Mouse (Mus musculus) heart, postnatal 0 days (tissue): ENCODE results near the gene Gm7879. TPM values are rescaled to one million over a fixed set of nuclear protein-coding genes. Genes with fewer than 3 reads are reported as not detected.

Experiments
- ATAC-seq: fragments of 200-750 bp; cut with Nextera tagmentation; 2 replicates; pipeline ENCODE4 v1.8.0; 2017; ENCODE audit warnings: low read depth, moderate number of reproducible peaks, moderate library complexity; ENCODE audit not compliant: insufficient read depth
- DNase-seq: peaks from one replicate; pipeline ENCODE4 v3.0.0-alpha.2; 2016; ENCODE audit warnings: low spot score
- H3K27ac ChIP-seq: fragments of 300-500 bp; sonication (generic); 2 replicates; pipeline ENCODE4 v1.5.1; 2014; ENCODE audit warnings: low read depth, mild to moderate bottlenecking
- H3K27me3 ChIP-seq: fragments of 300-500 bp; sonication (generic); 2 replicates; pipeline ENCODE4 v1.6.1; 2014; ENCODE audit warnings: low read length, mixed read lengths; ENCODE audit not compliant: control insufficient read depth, insufficient read depth
- H3K36me3 ChIP-seq: fragments of 300-500 bp; sonication (generic); replicated peaks from 2 replicates; pipeline ENCODE4 v1.6.1; 2014; ENCODE audit warnings: low read length, mixed read lengths; ENCODE audit not compliant: control insufficient read depth, insufficient read depth
- H3K4me1 ChIP-seq: fragments of 300-500 bp; sonication (generic); 2 replicates; pipeline ENCODE4 v1.6.1; 2014; ENCODE audit warnings: antibody characterized with exemption; ENCODE audit not compliant: control insufficient read depth, insufficient read depth
- H3K4me2 ChIP-seq: fragments of 300-500 bp; sonication (generic); 2 replicates; pipeline ENCODE4 v1.6.1; 2014; ENCODE audit warnings: low read depth, mild to moderate bottlenecking, low read length, moderate library complexity
- H3K4me3 ChIP-seq: fragments of 300-500 bp; sonication (generic); 2 replicates; pipeline ENCODE4 v1.5.1; 2014; ENCODE audit warnings: low read depth, low read length
- H3K9ac ChIP-seq: fragments of 300-500 bp; sonication (generic); replicated peaks from 2 replicates; pipeline ENCODE4 v1.6.1; 2014; ENCODE audit warnings: low read depth, low read length, mixed read lengths
- H3K9me3 ChIP-seq: fragments of 300-500 bp; sonication (generic); replicated peaks from 2 replicates; pipeline ENCODE4 v1.6.1; 2016; ENCODE audit warnings: low read length; ENCODE audit not compliant: control insufficient read depth
- CTCF ChIP-seq: IDR thresholded peaks from 2 replicates; pipeline ENCODE4 v1.5.1; 2016; ENCODE audit warnings: antibody characterized with exemption, control low read depth, low read depth
- EP300 ChIP-seq: IDR thresholded peaks from 2 replicates; pipeline ENCODE4 v1.6.1; 2016; ENCODE audit warnings: antibody characterized with exemption, low read depth
- WGBS: fragments of 180-500 bp; shearing (Covaris S2); extraction: QIAGEN DNeasy Blood & Tissue Kit; methylation state at CpG from one replicate; pipeline ENCODE4 v1.1.7; 2014; 5-methylcytosine and 5-hydroxymethylcytosine counted together
- polyA plus RNA-seq: library from polyadenylated mRNA; unstranded; fragments of >200 nt; fragmentation: Nextera tagmentation; extraction: Ambion mirVana; gene quantifications from 2 replicates; pipeline ENCODE4 v1.2.1, GENCODE M21; 2015
- total RNA-seq: library from RNA; depleted of rRNA; stranded (reverse); fragments of >200 nt; gene quantifications from 2 replicates; pipeline ENCODE4 v1.2.3, GENCODE M21; 2014; ENCODE audit warnings: low replicate concordance

The Gm7879 gene
- total and polyA plus RNA-seq, 2 experiments from 2014 or later = not detected

DNA sequence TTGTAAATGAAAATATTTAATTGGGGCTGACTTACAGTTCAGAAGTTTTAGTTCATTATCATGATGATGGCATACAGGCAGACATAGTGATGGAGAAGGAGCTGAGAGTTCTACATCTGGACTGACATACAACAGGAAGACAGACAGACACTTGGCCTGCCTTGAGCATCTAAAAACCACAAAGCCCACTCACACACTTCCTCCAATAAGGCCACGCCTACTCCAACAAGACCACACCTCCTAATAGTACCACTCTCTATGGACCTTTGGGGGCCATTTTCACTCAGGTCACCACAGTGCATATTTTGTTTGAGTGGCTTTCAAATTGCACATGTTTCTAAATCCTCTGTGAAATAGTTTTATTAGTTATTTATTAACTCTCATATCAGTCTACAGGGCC is 41.1 kb upstream of the Gm7879 start:
- peaks cover 6% of the 10 kb centered on the region; the same call in 1 of the 2 replicates for H3K4me1 ChIP-seq
- no peaks in the 10 kb centered on the region for H3K9me3 ChIP-seq
- WGBS = 50% methylated on average over 1 of the region's 1 CpGs
- ATAC-seq (no peak), DNase-seq (no peak)
- H3K27me3 ChIP-seq = no peaks in the 10 kb centered on the region
- TF ChIP-seq CTCF (no peak), EP300 (no peak)
- no peaks in the 10 kb centered on the region for H3K36me3 ChIP-seq
- no peak overlapping the region for H3K4me3 ChIP-seq
- no peak overlapping the region for H3K27ac ChIP-seq
- H3K9ac ChIP-seq = no peak overlapping the region
- H3K4me2 ChIP-seq = no peak overlapping the region

DNA sequence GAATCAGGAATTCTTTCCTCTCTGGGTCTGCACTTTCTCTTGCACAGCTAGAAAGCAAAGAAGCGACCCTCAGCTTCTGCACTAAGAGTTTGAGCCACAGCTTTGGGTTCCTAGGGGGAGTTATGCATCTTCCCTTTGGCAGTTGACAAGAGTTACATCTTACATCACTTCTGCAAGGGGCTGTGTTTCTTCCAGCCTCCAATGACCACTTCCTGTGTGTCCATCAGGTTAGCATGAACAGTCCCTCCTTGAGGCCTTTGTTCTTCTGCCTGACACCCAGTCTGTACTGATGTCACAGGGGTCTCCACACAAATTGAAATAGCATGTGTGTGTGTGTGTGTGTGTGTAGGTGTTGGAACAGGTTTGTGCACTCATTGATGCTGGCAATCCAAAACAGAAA is 40.3 kb upstream of the Gm7879 start:
- Histone ChIP-seq H3K4me2 (no peak overlapping the region), H3K4me1 (peaks cover 6% of the 10 kb centered on the region; the same call in 1 of the 2 replicates)
- WGBS = 53% methylated on average over 1 of the region's 1 CpGs

DNA sequence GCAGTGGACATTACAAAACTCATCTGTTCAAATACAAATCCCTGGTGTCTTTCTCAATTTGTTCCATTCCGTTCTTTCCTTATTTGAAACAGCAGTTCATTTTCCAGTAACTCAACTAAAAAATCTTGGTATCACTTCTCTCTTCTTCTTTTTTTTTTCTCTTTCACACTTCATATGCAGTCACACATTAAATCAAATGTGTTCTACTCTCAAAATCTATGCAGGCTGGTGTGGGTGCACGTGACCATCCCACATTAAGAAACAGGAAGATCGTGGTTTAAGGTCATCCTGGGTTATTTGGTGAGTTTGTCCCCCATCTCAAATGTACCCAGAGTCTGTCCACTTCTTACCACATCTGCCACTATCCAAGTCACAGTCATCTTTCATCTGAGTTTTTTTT is 30.9 kb upstream of the Gm7879 start:
- Histone ChIP-seq H3K9ac (no peak overlapping the region), H3K27ac (no peak overlapping the region), H3K4me3 (no peak overlapping the region), H3K4me2 (no peak overlapping the region), H3K9me3 (no peaks in the 10 kb centered on the region), H3K4me1 (no peaks in the 10 kb centered on the region), H3K27me3 (no peaks in the 10 kb centered on the region), H3K36me3 (no peaks in the 10 kb centered on the region)
- DNase-seq = no peak
- no peak for TF ChIP-seq CTCF
- no peak for TF ChIP-seq EP300
- 80% methylated on average over 3 of the region's 3 CpGs for WGBS
- ATAC-seq = no peak

More for the DNA sequence above, 40.3 kb upstream of the Gm7879 start:
- Histone ChIP-seq H3K9me3 (no peaks in the 10 kb centered on the region), H3K4me3 (no peak overlapping the region), H3K9ac (no peak overlapping the region), H3K36me3 (no peaks in the 10 kb centered on the region), H3K27me3 (no peaks in the 10 kb centered on the region), H3K27ac (no peak overlapping the region)
- TF ChIP-seq CTCF (no peak), EP300 (no peak)
- ATAC-seq (no peak), DNase-seq (no peak)

DNA sequence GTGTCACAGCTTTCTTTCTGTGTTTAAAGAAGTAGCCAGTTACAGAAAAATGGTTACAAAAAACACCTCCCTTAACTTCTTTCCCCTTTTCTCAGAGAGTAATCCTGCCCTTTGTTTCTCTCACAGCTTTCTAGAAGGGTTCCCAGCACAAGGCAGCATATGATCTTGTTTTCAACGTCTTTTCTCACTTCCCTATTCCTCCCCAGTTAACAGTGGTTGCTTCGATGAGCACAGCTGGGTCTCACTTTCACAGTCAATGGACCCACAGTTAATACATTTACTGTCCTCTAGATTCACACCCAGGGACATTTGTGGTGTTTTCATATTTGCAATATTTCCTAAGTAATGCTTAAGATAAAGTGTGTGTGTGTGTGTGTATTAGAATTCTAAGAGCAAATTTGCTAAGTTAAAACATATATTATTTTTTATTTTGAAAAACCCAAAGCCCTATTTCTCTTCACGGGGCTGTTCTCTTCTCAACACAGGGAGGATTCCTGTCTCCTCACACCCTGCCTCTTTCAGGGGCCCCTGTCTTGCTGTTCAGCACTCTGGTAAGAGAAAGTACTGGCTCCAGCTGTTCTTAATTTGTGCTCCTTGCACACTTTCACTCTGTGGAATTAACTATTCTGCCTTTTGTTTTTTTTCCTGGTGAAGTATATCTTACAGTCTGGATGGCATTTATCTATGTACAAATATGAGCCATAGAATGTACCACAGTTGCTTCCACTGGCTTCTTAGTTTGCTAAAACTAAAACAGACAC is 27.7 kb upstream of the Gm7879 start:
- no peak for TF ChIP-seq EP300
- no peak for TF ChIP-seq CTCF
- ATAC-seq (no peak), DNase-seq (no peak)
- WGBS = 29% methylated on average over 3 of the region's 3 CpGs
- Histone ChIP-seq H3K27ac (no peak overlapping the region), H3K4me1 (no peaks in the 10 kb centered on the region), H3K4me2 (no peak overlapping the region), H3K9ac (no peak overlapping the region), H3K4me3 (no peak overlapping the region), H3K9me3 (no peaks in the 10 kb centered on the region), H3K27me3 (no peaks in the 10 kb centered on the region), H3K36me3 (no peaks in the 10 kb centered on the region)

DNA sequence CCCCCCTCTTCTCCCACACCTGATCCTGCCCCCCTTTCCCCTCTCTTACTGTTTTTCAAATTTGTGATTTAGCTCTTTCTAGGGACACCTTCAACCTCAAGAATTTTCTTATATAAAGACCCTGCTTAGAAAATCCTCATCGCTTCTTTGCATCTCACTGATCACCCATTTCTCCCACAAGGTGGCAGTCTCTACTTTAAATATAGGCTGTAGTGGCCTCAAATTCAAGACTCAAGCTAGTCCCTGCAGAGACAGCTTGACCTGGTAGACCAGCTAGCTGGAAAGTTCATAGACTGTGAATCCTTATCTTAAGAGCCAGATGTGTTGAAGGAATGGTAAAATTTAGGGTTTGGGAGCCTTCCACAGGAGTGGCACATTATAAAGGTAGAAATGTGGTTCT is 20.6 kb upstream of the Gm7879 start:
- no peak overlapping the region for H3K4me3 ChIP-seq
- H3K4me2 ChIP-seq = no peak overlapping the region
- H3K9ac ChIP-seq = no peak overlapping the region
- H3K9me3 ChIP-seq = no peaks in the 10 kb centered on the region
- DNase-seq = peak; percentile 61
- H3K36me3 ChIP-seq = no peaks in the 10 kb centered on the region
- no peaks in the 10 kb centered on the region for H3K27me3 ChIP-seq
- 34% methylated on average over 1 of the region's 1 CpGs for WGBS
- no peak overlapping the region for H3K27ac ChIP-seq
- peak; percentile 59 for TF ChIP-seq CTCF
- TF ChIP-seq EP300 = no peak
- ATAC-seq = no peak
- H3K4me1 ChIP-seq = no peaks in the 10 kb centered on the region

GRCm38 (mm10) chr5:43894113-43894512 is 18.8 kb upstream of the Gm7879 start:
- Histone ChIP-seq H3K27me3 (no peaks in the 10 kb centered on the region), H3K9me3 (no peaks in the 10 kb centered on the region), H3K27ac (no peak overlapping the region), H3K4me2 (no peak overlapping the region), H3K9ac (no peak overlapping the region), H3K4me3 (no peak overlapping the region), H3K4me1 (no peaks in the 10 kb centered on the region), H3K36me3 (no peaks in the 10 kb centered on the region)
- TF ChIP-seq EP300 = no peak
- TF ChIP-seq CTCF = peak; percentile 47
- DNase-seq = peak; percentile 38
- 60% methylated on average over 2 of the region's 2 CpGs for WGBS
- 0 out of 2 replicates have a peak, but pooled peaks have one; percentile 53 for ATAC-seq
